Mouse (Mus musculus) NIH3T3 (cell line): ENCODE measurements around the gene Grin2b.

Experiments used
- DNase-seq: peaks from one replicate; pipeline ENCODE4 v3.0.0-alpha.2; 2012; ENCODE audit warnings: low read depth

The Grin2b gene

DNA sequence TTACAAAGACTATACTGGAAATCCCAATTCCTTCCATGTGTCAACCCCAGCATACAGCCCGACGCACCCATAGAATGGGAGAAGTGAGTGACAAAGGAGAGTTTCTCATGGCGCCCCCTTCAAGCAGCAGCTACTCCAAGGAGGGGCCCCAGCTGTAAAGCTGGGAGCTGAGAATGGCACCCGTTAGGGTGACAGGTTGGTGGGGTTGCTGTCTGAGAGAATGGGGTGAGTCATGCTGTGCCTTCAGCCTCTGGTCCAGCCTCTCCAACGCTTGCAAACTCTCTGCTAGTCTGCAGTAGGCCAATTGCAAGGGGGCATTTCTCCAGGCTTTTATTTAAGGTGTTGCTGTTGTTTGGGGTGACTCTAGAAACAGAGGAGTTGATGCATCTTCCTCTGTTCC is 73.1 kb downstream of the Grin2b start:
- no peak for DNase-seq

DNA sequence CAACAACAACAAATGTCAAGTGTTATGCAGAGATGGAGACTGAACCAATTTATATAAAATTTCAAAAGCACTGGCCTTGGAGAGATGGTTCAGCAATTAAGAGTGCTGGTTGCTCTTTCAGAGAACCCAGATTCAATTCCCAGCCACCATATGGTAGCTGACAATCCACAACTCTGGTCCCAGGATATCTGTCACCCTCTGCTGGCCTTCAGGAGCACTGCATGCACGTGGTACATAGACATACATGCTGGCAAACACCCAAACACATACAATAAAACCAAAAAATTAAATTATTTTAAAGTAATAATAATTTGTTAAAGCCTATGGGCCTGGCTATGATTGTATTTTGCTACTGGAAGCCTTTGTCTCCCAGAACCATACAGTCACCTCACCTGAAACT is 77.0 kb downstream of the Grin2b start:
- no peak for DNase-seq

GRCm38 (mm10) chr6:136079991-136080734 is 93.1 kb downstream of the Grin2b start:
- DNase-seq = no peak

GRCm38 (mm10) chr6:136072326-136073054 is 100.8 kb downstream of the Grin2b start:
- DNase-seq = no peak

DNA sequence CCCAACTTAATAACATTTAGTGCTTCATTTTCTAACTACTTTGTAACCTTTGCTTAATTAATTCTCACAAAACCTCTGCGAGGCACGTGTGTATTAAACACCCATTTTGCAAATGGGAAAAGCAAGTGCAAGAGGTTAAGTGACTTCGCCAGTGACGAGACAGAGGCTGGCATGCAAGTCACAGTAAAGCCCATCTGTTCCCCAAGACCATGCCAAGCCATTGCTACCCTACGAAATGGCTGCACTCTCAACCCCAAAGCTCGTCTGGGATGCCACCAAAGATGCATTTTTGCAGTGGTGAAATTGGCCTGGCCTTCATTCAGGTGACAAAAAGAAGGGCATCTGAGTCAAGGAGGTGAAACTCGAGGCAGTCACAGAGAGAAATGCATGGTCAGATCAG is 103.2 kb downstream of the Grin2b start:
- no peak for DNase-seq

- DNase-seq = no peak
These were observed 120.0 kb downstream of the Grin2b start for GRCm38 (mm10) chr6:136053346-136053745.

GRCm38 (mm10) chr6:136050346-136050745 is 123.0 kb downstream of the Grin2b start:
- no peak for DNase-seq

GRCm38 (mm10) chr6:136048084-136048483 is 125.2 kb downstream of the Grin2b start:
- DNase-seq = no peak

DNA sequence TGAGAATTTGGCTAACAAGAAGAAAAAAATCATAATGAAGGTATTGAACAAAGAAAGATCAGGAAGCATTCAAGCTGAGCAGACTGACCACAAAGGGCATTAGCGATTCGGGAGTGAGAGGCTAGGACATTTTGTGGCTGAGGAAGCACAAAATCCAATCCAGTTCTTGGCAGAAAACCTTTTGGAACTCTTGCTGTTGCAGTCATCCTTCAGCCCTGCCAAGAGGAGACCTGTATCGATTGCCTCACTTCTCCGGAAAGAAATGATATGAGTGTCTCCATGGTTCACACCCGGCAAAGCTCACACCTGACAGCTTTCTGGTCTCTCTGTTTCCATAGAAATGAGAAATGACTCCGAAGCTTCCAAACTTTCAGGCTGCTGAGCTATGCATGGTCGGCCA is 127.2 kb downstream of the Grin2b start:
- DNase-seq = no peak

DNA sequence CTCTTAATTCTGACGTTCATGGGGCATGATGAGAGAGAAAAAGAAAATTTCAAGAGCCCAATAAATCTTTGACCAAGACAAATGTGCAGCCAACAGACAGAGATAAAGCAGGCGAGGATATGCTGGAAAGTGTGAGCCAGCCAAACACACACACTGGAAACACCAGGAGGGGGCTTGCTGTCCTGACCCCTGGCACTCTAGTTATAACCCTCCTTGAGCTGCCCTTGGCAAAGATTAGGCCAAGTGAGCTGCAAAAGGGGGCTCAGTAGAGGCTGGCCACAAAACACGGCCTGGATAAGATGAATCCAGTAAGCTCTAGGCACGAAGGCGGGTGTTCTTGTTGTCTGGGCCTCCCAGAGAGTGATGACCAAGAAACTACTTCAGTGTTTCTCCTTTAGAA is 128.8 kb downstream of the Grin2b start:
- DNase-seq = no peak

- DNase-seq = no peak
These were observed 130.9 kb downstream of the Grin2b start for GRCm38 (mm10) chr6:136042375-136042774.

DNA sequence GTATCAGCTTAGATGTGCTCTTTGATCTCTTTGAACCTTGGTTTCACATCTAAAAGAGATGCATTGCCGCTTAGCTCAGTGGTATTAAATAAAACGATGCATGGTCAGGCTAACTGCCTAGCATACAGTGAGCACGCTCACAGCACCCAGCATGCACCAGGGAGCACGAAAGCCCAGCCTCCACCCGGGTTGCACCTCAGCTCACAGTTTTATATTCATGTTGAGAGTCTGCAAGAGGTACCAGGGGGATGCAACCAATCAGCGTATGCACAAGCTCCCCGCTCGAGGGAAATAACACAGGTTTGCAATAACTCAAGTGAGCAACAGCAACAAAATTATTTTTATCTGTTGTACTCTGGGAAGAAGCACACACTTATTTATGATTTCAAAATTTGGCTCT is 131.5 kb downstream of the Grin2b start:
- no peak for DNase-seq

DNA sequence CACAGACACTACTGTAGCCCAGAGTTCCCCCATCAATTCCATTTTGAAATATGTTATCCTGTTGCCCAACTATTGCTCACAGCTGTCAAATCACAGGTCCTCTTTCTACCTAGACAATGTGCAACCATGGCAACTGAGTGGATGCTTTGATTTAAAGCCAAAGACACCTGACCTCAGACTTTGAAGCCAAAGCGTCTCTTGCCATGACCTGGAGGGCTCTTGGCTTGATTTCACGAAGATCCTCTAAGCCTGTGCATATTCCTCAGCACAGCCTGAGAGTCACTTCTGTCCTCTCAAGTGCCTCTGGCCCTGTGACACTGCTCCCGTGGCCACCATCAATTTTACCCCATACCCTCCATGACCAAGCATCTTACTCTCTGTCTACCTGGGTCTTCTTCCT is 132.4 kb downstream of the Grin2b start:
- no peak for DNase-seq

DNA sequence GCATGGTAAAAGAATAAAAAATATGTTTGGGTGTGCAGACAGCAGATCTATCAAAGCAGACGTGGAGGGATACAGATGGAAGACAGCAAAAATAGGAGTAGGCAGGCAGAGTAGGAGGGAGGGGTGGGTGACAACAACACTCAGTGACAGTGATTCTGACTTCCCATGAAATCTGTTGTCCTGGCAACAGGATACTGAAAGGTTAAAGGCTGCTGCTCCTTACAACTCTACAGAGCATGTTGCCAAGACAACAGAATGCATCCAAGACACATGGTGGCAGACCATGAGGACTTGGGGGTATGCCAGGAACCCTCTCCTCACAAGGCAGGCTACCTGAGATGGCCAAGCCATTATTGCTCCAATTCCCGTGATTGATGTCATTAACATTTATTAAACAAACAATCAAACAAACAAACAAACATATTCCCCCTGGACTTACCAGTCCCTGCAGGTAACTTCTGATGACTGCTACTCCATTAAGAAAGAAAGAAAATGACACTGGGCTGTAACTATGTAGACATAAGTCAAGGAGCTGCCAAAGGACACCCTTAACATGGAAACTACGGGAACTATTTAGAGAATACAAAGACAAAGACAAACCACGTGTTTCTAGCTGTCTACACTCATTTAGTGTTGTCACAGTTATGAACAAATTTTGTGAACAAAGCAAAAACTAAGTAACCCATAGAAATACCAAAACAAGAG is 143.9 kb downstream of the Grin2b start:
- DNase-seq = no peak

DNA sequence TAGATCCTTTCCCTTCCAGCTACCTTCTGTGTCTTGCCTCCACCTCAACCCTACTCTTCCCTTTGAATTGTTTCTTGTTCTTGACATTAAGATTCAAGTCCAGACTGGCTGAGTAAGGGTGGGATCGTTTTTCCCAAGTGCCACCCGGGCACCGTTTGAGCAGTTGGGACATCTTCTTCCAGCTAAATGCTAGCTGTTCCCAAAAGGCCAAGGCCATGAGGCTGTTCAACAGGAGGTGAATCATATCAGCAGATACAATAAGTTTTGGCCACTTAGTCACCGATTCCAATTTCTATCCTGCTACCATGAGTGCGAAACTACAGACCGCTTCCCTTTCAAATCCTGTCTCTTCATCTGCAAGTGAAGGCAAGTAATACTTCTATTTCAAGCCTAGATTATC is 146.4 kb downstream of the Grin2b start:
- DNase-seq = no peak

GRCm38 (mm10) chr6:136025801-136026200 is 147.5 kb downstream of the Grin2b start:
- no peak for DNase-seq

- no peak for DNase-seq
These were observed 152.9 kb downstream of the Grin2b start for GRCm38 (mm10) chr6:136020460-136020859.

DNA sequence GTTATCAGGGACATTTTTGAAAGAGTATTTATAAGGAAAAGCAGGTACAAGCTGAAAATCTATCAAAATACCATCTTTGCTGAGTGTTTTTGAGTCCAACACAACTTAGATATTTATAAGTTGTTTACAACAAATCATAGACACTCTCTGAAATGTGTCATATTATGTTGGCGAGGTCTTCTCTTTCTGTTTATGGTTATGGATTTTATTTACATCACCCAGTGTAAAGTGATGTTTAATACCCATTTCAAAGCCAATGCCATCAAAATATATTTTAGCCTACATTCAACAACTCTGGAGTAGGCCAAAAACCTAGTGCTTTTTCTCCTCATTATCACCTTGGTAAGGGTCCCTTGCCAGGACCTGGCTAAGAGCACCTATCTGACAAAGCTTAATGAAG is 154.3 kb downstream of the Grin2b start:
- DNase-seq = no peak

DNA sequence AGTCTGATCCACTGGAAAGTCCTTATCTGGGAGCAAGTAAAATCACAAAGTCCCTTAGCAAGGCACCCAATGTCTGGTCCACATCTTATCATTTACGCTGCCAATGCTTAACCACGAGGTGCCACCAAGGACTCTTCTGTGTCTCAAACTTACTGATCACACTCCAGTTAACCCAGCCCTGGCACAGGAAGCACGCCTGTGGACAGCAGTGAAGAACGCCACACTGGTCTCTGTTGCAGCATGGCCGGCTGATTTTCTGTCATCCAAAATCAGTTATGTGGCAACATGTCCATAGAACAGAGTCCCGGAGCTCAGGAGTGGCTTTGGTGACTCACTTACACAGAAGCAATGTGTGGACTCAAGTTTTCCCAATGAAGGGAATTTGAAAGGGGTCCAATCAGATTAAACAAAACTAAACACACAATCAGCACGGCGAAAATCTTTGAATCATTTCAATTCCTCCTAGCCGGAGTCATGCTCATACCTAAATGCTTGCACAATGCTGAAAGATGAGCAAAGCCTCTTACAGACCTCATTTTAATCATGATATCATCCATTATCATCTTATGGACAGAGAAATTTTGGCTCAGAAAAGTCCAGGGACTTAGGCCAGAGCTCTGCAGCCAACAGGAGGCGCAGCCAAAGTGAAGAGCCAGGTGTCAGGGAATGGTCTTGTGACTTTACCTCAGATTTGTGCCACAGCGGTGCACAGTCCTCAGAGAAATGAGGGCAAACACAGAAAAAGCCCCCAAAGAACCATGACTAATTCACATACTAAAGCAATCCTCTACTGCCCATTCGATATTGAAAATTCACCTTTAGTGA is 159.5 kb downstream of the Grin2b start:
- no peak for DNase-seq

DNA sequence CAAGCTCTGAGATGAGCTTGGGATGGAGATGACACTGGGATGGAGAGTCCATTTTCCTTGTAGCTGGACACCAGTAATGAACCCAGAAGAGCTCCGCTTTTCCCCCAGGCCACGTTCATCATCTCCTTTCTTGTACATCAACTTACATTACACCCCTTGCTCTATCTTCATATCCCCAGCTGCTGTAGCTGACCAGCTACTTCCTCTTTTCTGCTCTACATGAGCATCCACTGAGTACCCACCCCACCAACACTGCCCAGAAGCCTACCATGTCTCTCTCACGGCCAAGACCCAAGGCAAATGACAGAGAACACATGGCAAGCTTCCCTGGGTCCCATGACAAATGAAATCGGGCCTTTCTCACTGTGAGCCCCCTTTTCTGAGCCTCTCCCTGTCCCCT is 161.8 kb downstream of the Grin2b start:
- DNase-seq = no peak

DNA sequence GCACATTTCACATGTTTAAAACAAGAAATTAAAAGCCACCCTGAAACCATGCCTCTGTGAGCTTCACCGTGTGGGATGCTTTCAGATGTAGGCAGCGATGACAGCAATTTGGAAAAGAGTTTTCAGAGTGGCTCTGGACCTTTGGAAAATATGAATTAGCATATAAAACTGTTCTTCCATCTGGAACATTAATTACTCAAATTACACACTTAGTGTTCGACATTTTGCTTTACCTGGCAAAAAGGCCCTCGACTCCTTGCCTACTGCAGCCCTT is 162.3 kb downstream of the Grin2b start:
- DNase-seq = no peak

DNA sequence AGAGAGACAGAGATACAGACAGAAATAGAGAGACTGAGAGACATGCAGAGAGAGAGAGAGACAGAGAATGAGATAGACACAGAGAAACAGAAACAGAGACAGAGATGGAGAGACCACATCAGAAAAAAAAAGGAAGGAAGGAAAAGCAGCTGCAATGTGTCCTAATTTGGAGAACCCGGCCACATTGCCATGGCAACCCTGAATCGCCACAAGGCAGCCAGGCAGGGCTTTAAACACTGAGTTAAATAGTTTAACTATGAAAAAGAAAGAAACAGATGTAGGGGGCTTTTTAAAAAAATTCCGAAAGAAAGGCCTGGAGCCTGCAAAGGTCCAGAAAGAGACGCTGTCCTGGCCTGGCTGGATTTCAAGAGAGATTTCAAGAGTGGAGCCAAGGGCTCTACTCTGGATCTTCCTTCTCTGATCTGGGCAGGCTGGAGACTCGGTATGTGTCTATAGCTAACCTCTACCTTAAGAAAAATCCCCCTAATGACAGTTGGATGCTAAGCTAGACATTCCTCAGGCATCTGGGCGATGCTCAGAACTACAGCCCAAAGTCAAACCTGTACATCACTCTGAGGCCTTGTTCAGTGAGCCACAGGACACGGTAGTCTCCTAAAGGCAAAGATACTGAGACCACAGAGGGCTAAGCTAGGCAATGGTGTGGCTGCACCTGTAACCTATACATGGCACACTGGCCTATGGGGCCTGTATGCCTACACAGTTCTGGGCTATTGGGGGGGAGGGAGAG is 162.8 kb downstream of the Grin2b start:
- no peak for DNase-seq
